Mouse (Mus musculus) ES-E14 (cell line): ENCODE data around the gene Mdga1.

Source experiments
- MAFK ChIP-seq: IDR thresholded peaks from 2 replicates; pipeline ENCODE4 v1.6.1; 2014; ENCODE audit warnings: mild to moderate bottlenecking, low read depth, low read length, inconsistent platforms; ENCODE audit not compliant: insufficient read depth
- ZNF384 ChIP-seq: IDR thresholded peaks from 2 replicates; pipeline ENCODE4 v1.6.1; 2012; ENCODE audit warnings: low read depth, low read length, inconsistent platforms

DNA sequence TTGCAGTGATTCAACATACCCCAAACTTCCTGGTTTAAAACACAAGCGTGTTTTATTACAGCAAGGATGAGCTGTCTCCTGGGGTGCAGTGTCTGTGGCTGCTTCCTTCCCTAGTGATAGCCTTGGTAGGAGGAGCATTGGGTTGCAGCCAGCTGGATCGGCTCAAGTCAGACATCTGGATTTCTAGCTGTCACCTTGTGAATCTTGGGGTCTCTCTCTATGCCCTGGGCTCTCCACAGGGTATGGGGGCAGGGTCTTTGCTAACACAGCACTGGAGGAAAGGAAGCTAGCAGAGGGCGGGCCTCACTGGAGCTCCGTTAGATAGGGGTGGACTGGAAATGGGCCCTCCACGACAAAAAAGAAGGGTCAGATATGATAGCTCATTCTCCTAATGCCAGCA is 57.2 kb downstream of the Mdga1 start:
- no peak for TF ChIP-seq MAFK
- TF ChIP-seq ZNF384, result no peak
